Mouse (Mus musculus): ENCODE data around the gene Kdm5b.
A peak's percentile ranks its signal among the peaks of the same experiment; 100 is the strongest.

The Kdm5b gene

GRCm38 (mm10) chr1:134639460-134639859, 79.5 kb downstream of the Kdm5b start:
- H3K27me3 ChIP-seq (ENCODE audit: control insufficient read depth, insufficient read depth, low read length, poor library complexity, severe bottlenecking): no peaks in the 10 kb centered on the region
- H3K36me3 ChIP-seq (ENCODE audit: control insufficient read depth, insufficient read depth, low read length, poor library complexity, severe bottlenecking): no peaks in the 10 kb centered on the region
- DNase-seq (ENCODE audit: low read depth, low spot score): no peak

- no peaks in the 10 kb centered on the region for H3K36me3 ChIP-seq (ENCODE audit: control insufficient read depth, insufficient read depth, low read length, poor library complexity, severe bottlenecking)
- peak; percentile 27 for DNase-seq (ENCODE audit: low read depth, low spot score)
- H3K27me3 ChIP-seq (ENCODE audit: control insufficient read depth, insufficient read depth, low read length, poor library complexity, severe bottlenecking): 0 out of 2 replicates have a peak, but pooled peaks cover 2% of the 10 kb centered on the region
Measured at GRCm38 (mm10) chr1:134641507-134641906, 81.5 kb downstream of the Kdm5b start.

- DNase-seq (ENCODE audit: low read depth, low spot score): no peak
- 0 out of 2 replicates have a peak, but pooled peaks cover 2% of the 10 kb centered on the region for H3K27me3 ChIP-seq (ENCODE audit: control insufficient read depth, insufficient read depth, low read length, poor library complexity, severe bottlenecking)
- H3K36me3 ChIP-seq (ENCODE audit: control insufficient read depth, insufficient read depth, low read length, poor library complexity, severe bottlenecking): no peaks in the 10 kb centered on the region
Measured at GRCm38 (mm10) chr1:134643702-134644101, 83.7 kb downstream of the Kdm5b start.

- DNase-seq (ENCODE audit: low read depth, low spot score): no peak
- H3K27me3 ChIP-seq (ENCODE audit: control insufficient read depth, insufficient read depth, low read length, poor library complexity, severe bottlenecking): 0 out of 2 replicates have a peak, but pooled peaks cover 2% of the 10 kb centered on the region
Measured at GRCm38 (mm10) chr1:134645408-134646200, 85.6 kb downstream of the Kdm5b start.

GRCm38 (mm10) chr1:134646261-134646962, 86.4 kb downstream of the Kdm5b start, which contains the start of gene Syt2:
Gene Syt2 (plus strand): TSS chr1:134646677.
- no peaks in the 10 kb centered on the region for H3K36me3 ChIP-seq (ENCODE audit: control insufficient read depth, insufficient read depth, low read length, poor library complexity, severe bottlenecking)
- peak; percentile 20 for DNase-seq (ENCODE audit: low read depth, low spot score)
- H3K27me3 ChIP-seq (ENCODE audit: control insufficient read depth, insufficient read depth, low read length, poor library complexity, severe bottlenecking): 0 out of 2 replicates have a peak, but pooled peaks cover 2% of the 10 kb centered on the region

More at GRCm38 (mm10) chr1:134645408-134646200, 85.6 kb downstream of the Kdm5b start:
- H3K36me3 ChIP-seq (ENCODE audit: control insufficient read depth, insufficient read depth, low read length, poor library complexity, severe bottlenecking): no peaks in the 10 kb centered on the region

GRCm38 (mm10) chr1:134646963-134647282, 87.0 kb downstream of the Kdm5b start:
- 0 out of 2 replicates have a peak, but pooled peaks cover 2% of the 10 kb centered on the region for H3K27me3 ChIP-seq (ENCODE audit: control insufficient read depth, insufficient read depth, low read length, poor library complexity, severe bottlenecking)
- DNase-seq (ENCODE audit: low read depth, low spot score): no peak
- H3K36me3 ChIP-seq (ENCODE audit: control insufficient read depth, insufficient read depth, low read length, poor library complexity, severe bottlenecking): no peaks in the 10 kb centered on the region

GRCm38 (mm10) chr1:134647591-134647990, 87.6 kb downstream of the Kdm5b start:
- DNase-seq (ENCODE audit: low read depth, low spot score): no peak
- H3K27me3 ChIP-seq (ENCODE audit: control insufficient read depth, insufficient read depth, low read length, poor library complexity, severe bottlenecking): 0 out of 2 replicates have a peak, but pooled peaks cover 2% of the 10 kb centered on the region
- no peaks in the 10 kb centered on the region for H3K36me3 ChIP-seq (ENCODE audit: control insufficient read depth, insufficient read depth, low read length, poor library complexity, severe bottlenecking)

GRCm38 (mm10) chr1:134650816-134651215, 90.8 kb downstream of the Kdm5b start:
- 0 out of 2 replicates have a peak, but pooled peaks cover 2% of the 10 kb centered on the region for H3K27me3 ChIP-seq (ENCODE audit: control insufficient read depth, insufficient read depth, low read length, poor library complexity, severe bottlenecking)
- no peak for DNase-seq (ENCODE audit: low read depth, low spot score)

GRCm38 (mm10) chr1:134651268-134651850, 91.4 kb downstream of the Kdm5b start:
- peak; percentile 59 for DNase-seq (ENCODE audit: low read depth, low spot score)
- Histone ChIP-seq H3K27me3 (ENCODE audit: control insufficient read depth, insufficient read depth, low read length, poor library complexity, severe bottlenecking) (0 out of 2 replicates have a peak, but pooled peaks cover under 1% of the 10 kb centered on the region), H3K36me3 (ENCODE audit: control insufficient read depth, insufficient read depth, low read length, poor library complexity, severe bottlenecking) (no peaks in the 10 kb centered on the region)

More at GRCm38 (mm10) chr1:134650816-134651215, 90.8 kb downstream of the Kdm5b start:
- H3K36me3 ChIP-seq (ENCODE audit: control insufficient read depth, insufficient read depth, low read length, poor library complexity, severe bottlenecking): no peaks in the 10 kb centered on the region

GRCm38 (mm10) chr1:134651851-134652398, 92.0 kb downstream of the Kdm5b start:
- H3K27me3 ChIP-seq (ENCODE audit: control insufficient read depth, insufficient read depth, low read length, poor library complexity, severe bottlenecking): no peaks in the 10 kb centered on the region
- no peaks in the 10 kb centered on the region for H3K36me3 ChIP-seq (ENCODE audit: control insufficient read depth, insufficient read depth, low read length, poor library complexity, severe bottlenecking)
- no peak for DNase-seq (ENCODE audit: low read depth, low spot score)

- H3K36me3 ChIP-seq (ENCODE audit: control insufficient read depth, insufficient read depth, low read length, poor library complexity, severe bottlenecking): no peaks in the 10 kb centered on the region
- H3K27me3 ChIP-seq (ENCODE audit: control insufficient read depth, insufficient read depth, low read length, poor library complexity, severe bottlenecking): no peaks in the 10 kb centered on the region
- DNase-seq (ENCODE audit: low read depth, low spot score): no peak
Measured at GRCm38 (mm10) chr1:134653603-134654257, 93.8 kb downstream of the Kdm5b start.

GRCm38 (mm10) chr1:134658841-134659240, 98.9 kb downstream of the Kdm5b start:
- no peak for DNase-seq (ENCODE audit: low read depth, low spot score)

GRCm38 (mm10) chr1:134660163-134660562, 100.2 kb downstream of the Kdm5b start:
- Histone ChIP-seq H3K27me3 (ENCODE audit: control insufficient read depth, insufficient read depth, low read length, poor library complexity, severe bottlenecking) (no peaks in the 10 kb centered on the region), H3K36me3 (ENCODE audit: control insufficient read depth, insufficient read depth, low read length, poor library complexity, severe bottlenecking) (no peaks in the 10 kb centered on the region)
- no peak for DNase-seq (ENCODE audit: low read depth, low spot score)

More at GRCm38 (mm10) chr1:134658841-134659240, 98.9 kb downstream of the Kdm5b start:
- no peaks in the 10 kb centered on the region for H3K36me3 ChIP-seq (ENCODE audit: control insufficient read depth, insufficient read depth, low read length, poor library complexity, severe bottlenecking)
- no peaks in the 10 kb centered on the region for H3K27me3 ChIP-seq (ENCODE audit: control insufficient read depth, insufficient read depth, low read length, poor library complexity, severe bottlenecking)

All from splenic B cell, adult 2 months (primary cell).